Mouse (Mus musculus) right cerebral cortex, postnatal 10 days (tissue): ENCODE data around the gene Fam171a2.

Source experiments
- DNase-seq, 2 experiments: peaks; one replicate each; pipeline ENCODE4 v3.0.0; 2021; ENCODE audit warnings: low spot score in 2 of 2

Gene Fam171a2

GRCm38 (mm10) chr11:102435754-102436470 is 11.6 kb downstream of the Fam171a2 start:
- DNase-seq, result peak in 1 of 2 experiments; percentile 64

- no peak for DNase-seq
Measured at GRCm38 (mm10) chr11:102434816-102435705, 12.4 kb downstream of the Fam171a2 start.

GRCm38 (mm10) chr11:102434406-102434805 is 13.1 kb downstream of the Fam171a2 start:
- DNase-seq, result peak; percentile 91 to 93

- no peak for DNase-seq
Measured at GRCm38 (mm10) chr11:102433866-102434265, 13.6 kb downstream of the Fam171a2 start.

GRCm38 (mm10) chr11:102432896-102433295 is 14.6 kb downstream of the Fam171a2 start:
- peak; percentile 68 to 78 for DNase-seq

GRCm38 (mm10) chr11:102432115-102432843 is 15.2 kb downstream of the Fam171a2 start:
- peak in 1 of 2 experiments; percentile 49 for DNase-seq

GRCm38 (mm10) chr11:102431728-102432114 is 15.8 kb downstream of the Fam171a2 start:
- no peak for DNase-seq

GRCm38 (mm10) chr11:102431018-102431645 is 16.4 kb downstream of the Fam171a2 start:
- peak; percentile 87 to 90 for DNase-seq

GRCm38 (mm10) chr11:102430121-102431017 is 17.1 kb downstream of the Fam171a2 start, which contains the start of gene Grn:
Gene Grn, plus strand, starts transcription at chr11:102430315.
- peak; percentile 94 to 97 for DNase-seq

GRCm38 (mm10) chr11:102429551-102429950 is 17.9 kb downstream of the Fam171a2 start:
- DNase-seq, result no peak

- DNase-seq, result peak in 1 of 2 experiments; percentile 39
Measured at GRCm38 (mm10) chr11:102428981-102429540, 18.4 kb downstream of the Fam171a2 start.

GRCm38 (mm10) chr11:102425555-102426316 is 21.7 kb downstream of the Fam171a2 start:
- no peak for DNase-seq

- no peak for DNase-seq
Measured at GRCm38 (mm10) chr11:102424666-102425065, 22.8 kb downstream of the Fam171a2 start.

- no peak for DNase-seq
Measured at GRCm38 (mm10) chr11:102421559-102421958, 25.9 kb downstream of the Fam171a2 start.

- no peak for DNase-seq
Measured at GRCm38 (mm10) chr11:102418887-102419286, 28.6 kb downstream of the Fam171a2 start.

- DNase-seq, result no peak
Measured at GRCm38 (mm10) chr11:102417160-102417559, 30.3 kb downstream of the Fam171a2 start.

- DNase-seq, result no peak
Measured at GRCm38 (mm10) chr11:102415034-102415802, 32.3 kb downstream of the Fam171a2 start.

GRCm38 (mm10) chr11:102413059-102413458 is 34.4 kb downstream of the Fam171a2 start:
- DNase-seq, result no peak
